Mouse (Mus musculus): ENCODE results near the gene Sh2d2a. TPM values are rescaled to one million over a fixed set of nuclear protein-coding genes. Genes with fewer than 3 reads are reported as not detected.
"Not testable (repeated sequence)": the region's sequence is repeated elsewhere in the genome, so short reads cannot be mapped to it uniquely, and the experiment has no call there.

The Sh2d2a gene
- polyA plus RNA-seq, 1 experiment from 2014 or later: 0.36 TPM

DNA sequence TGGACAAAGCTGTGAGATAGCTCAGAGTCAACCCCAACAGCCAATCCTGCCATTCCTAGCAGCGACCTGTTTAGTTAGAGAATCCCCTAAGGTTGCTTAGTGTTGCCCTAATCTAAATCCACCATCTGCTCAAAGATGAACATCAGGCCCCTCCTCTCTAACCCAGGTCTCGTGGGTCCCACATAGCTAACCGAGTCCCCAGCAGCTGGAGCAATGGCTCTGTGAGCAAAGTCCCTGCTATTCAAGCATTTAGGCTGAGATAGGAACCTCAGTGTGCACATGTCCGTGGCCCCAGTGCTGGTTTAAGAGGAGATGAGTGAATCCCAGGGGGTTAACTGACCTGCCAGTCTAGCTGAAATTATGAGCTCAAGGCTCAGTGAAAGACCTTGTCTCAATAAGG, 369 bp upstream of the Sh2d2a start:
- Histone ChIP-seq H3K27me3 (ENCODE audit: control insufficient read depth, insufficient read depth, low read depth, low read length) (no peaks in the 10 kb centered on the region), H3K4me1 (replicated peaks; ENCODE audit: control insufficient read depth, insufficient read depth, low read length) (no peaks in the 10 kb centered on the region), H3K9me3 (ENCODE audit: control insufficient read depth, low read length) (no peaks in the 10 kb centered on the region), H3K4me3 (ENCODE audit: low read length) (no peak overlapping the region), H3K4me2 (ENCODE audit: low read depth, low read length) (no peak overlapping the region), H3K9ac (ENCODE audit: low read length) (no peak overlapping the region), H3K36me3 (ENCODE audit: control insufficient read depth, insufficient read depth, low read length) (no peaks in the 10 kb centered on the region), H3K27ac (ENCODE audit: low read length) (no peak overlapping the region)
- ATAC-seq (ENCODE audit: low read depth): no peak
- WGBS: 59% methylated on average over 4 of the region's 4 CpGs

GRCm38 (mm10) chr3:87847680-87848079, 1.1 kb downstream of the Sh2d2a start:
- Histone ChIP-seq H3K9ac (ENCODE audit: low read length) (no peak overlapping the region), H3K27ac (ENCODE audit: low read length) (no peak overlapping the region), H3K36me3 (ENCODE audit: control insufficient read depth, insufficient read depth, low read length) (no peaks in the 10 kb centered on the region), H3K9me3 (ENCODE audit: control insufficient read depth, low read length) (no peaks in the 10 kb centered on the region), H3K4me1 (replicated peaks; ENCODE audit: control insufficient read depth, insufficient read depth, low read length) (no peaks in the 10 kb centered on the region), H3K4me2 (ENCODE audit: low read depth, low read length) (no peak overlapping the region), H3K4me3 (ENCODE audit: low read length) (no peak overlapping the region), H3K27me3 (ENCODE audit: control insufficient read depth, insufficient read depth, low read depth, low read length) (no peaks in the 10 kb centered on the region)
- WGBS: 66% methylated on average over 5 of the region's 5 CpGs
- ATAC-seq (ENCODE audit: low read depth): no peak

GRCm38 (mm10) chr3:87849117-87849516, 2.6 kb downstream of the Sh2d2a start:
- Histone ChIP-seq H3K4me3 (ENCODE audit: low read length) (no peak overlapping the region), H3K9ac (ENCODE audit: low read length) (no peak overlapping the region), H3K4me2 (ENCODE audit: low read depth, low read length) (no peak overlapping the region), H3K4me1 (replicated peaks; ENCODE audit: control insufficient read depth, insufficient read depth, low read length) (no peaks in the 10 kb centered on the region), H3K27ac (ENCODE audit: low read length) (no peak overlapping the region), H3K9me3 (ENCODE audit: control insufficient read depth, low read length) (no peaks in the 10 kb centered on the region), H3K36me3 (ENCODE audit: control insufficient read depth, insufficient read depth, low read length) (no peaks in the 10 kb centered on the region), H3K27me3 (ENCODE audit: control insufficient read depth, insufficient read depth, low read depth, low read length) (no peaks in the 10 kb centered on the region)
- ATAC-seq (ENCODE audit: low read depth): no peak
- 68% methylated on average over 14 of the region's 14 CpGs for WGBS

DNA sequence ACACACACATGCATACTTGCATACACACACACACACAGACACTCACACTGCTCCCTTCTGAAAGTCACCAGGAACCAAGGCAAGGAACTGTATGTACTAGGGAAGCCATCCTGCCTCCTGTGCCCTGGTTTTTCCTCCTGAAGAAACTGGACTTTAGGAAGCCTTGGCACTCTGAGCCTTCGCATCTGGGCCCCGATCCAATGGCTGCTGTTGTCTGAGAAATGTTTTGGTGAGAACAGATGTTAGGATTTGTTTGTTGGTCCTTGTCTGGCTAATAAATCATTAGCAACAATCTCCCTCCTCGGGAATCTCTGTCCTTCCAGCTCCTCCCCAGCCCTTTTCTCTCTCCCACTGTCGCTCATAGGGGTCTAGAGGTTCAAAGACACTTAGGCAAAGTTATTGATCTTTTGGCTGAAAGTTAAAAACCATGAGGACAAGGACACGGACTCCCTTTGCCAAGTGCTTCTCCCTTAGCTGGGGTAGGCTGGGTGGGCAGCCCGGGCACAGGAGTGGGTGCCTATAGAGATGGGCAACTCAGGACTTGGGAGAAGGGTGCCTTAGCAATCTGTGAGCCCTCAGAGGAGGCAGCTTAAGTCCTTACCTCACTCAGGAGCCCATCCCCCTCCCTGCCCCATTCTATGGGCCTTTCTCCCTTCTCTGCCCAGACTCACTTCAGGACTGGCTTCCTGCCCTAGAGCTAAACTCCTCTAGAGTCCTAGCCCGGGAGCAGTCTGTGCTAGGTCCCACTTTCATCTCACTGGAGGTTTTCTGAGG, 8.4 kb downstream of the Sh2d2a start:
- no peak overlapping the region for H3K27ac ChIP-seq (ENCODE audit: low read length)
- H3K4me1 ChIP-seq (replicated peaks; ENCODE audit: control insufficient read depth, insufficient read depth, low read length): peaks cover 7% of the 10 kb centered on the region; the same call in 1 of the 2 replicates
- H3K9ac ChIP-seq (ENCODE audit: low read length): no peak overlapping the region
- no peaks in the 10 kb centered on the region for H3K9me3 ChIP-seq (ENCODE audit: control insufficient read depth, low read length)
- no peaks in the 10 kb centered on the region for H3K27me3 ChIP-seq (ENCODE audit: control insufficient read depth, insufficient read depth, low read depth, low read length)
- no peak overlapping the region for H3K4me3 ChIP-seq (ENCODE audit: low read length)
- peaks cover 18% of the 10 kb centered on the region for H3K36me3 ChIP-seq (ENCODE audit: control insufficient read depth, insufficient read depth, low read length)
- H3K4me2 ChIP-seq (ENCODE audit: low read depth, low read length): no peak overlapping the region
- 39% methylated on average over 7 of the region's 7 CpGs for WGBS
- peak; percentile 32 for ATAC-seq (ENCODE audit: low read depth)

DNA sequence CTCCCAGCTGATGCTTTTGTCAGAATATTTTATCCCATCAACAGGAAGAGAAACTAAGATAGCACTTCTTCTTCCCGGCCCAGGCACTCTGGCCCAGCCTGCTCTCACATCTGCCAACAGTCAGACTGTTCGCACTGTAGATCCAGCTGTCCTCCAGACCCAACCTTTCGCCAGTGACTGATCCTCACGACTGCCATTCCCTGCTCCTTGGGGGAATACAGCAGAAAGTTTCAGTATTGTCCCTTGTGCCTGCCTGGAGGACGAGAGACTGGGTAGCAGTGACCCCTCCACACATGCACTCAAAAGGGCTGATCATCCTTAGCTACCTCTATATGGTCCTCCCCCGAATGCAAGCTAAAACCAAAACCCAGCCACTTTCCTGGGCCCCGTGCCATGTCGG, 9.4 kb downstream of the Sh2d2a start:
- Histone ChIP-seq H3K27ac (ENCODE audit: low read length) (no peak overlapping the region; the same call in 1 of the 2 replicates), H3K9me3 (ENCODE audit: control insufficient read depth, low read length) (no peaks in the 10 kb centered on the region), H3K4me2 (ENCODE audit: low read depth, low read length) (no peak overlapping the region), H3K36me3 (ENCODE audit: control insufficient read depth, insufficient read depth, low read length) (peaks cover 18% of the 10 kb centered on the region), H3K4me1 (replicated peaks; ENCODE audit: control insufficient read depth, insufficient read depth, low read length) (peaks cover 7% of the 10 kb centered on the region; the same call in 1 of the 2 replicates), H3K9ac (ENCODE audit: low read length) (no peak overlapping the region), H3K27me3 (ENCODE audit: control insufficient read depth, insufficient read depth, low read depth, low read length) (no peaks in the 10 kb centered on the region), H3K4me3 (ENCODE audit: low read length) (no peak overlapping the region)
- ATAC-seq (ENCODE audit: low read depth): no peak
- WGBS: 62% methylated on average over 8 of the region's 8 CpGs

DNA sequence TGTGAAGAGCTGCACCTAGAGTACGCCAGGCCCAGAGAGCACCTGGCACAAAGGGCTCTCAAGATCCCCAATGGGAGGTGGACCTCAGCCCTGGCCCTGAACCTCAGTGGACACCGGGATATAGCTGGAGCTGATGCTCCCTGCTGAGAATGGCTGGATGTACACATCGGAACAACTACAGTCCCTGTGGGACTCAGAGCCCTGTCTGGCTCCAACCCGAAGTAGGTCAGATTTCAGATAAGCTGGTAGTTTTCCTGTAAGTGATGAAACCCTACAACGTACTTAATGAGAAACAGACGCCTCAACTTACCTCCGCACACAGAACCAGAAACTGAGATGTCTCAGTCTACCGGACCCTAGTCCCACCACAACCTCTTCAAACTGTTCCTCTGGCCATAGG, 11.1 kb downstream of the Sh2d2a start:
- no peak for ATAC-seq (ENCODE audit: low read depth)
- Histone ChIP-seq H3K4me3 (ENCODE audit: low read length) (no peak overlapping the region), H3K4me1 (replicated peaks; ENCODE audit: control insufficient read depth, insufficient read depth, low read length) (peaks cover 7% of the 10 kb centered on the region; the same call in 1 of the 2 replicates), H3K27me3 (ENCODE audit: control insufficient read depth, insufficient read depth, low read depth, low read length) (no peaks in the 10 kb centered on the region), H3K9ac (ENCODE audit: low read length) (no peak overlapping the region), H3K9me3 (ENCODE audit: control insufficient read depth, low read length) (no peaks in the 10 kb centered on the region), H3K4me2 (ENCODE audit: low read depth, low read length) (no peak overlapping the region), H3K27ac (ENCODE audit: low read length) (no peak overlapping the region), H3K36me3 (ENCODE audit: control insufficient read depth, insufficient read depth, low read length) (peaks cover 25% of the 10 kb centered on the region)
- WGBS: 89% methylated on average over 8 of the region's 8 CpGs

DNA sequence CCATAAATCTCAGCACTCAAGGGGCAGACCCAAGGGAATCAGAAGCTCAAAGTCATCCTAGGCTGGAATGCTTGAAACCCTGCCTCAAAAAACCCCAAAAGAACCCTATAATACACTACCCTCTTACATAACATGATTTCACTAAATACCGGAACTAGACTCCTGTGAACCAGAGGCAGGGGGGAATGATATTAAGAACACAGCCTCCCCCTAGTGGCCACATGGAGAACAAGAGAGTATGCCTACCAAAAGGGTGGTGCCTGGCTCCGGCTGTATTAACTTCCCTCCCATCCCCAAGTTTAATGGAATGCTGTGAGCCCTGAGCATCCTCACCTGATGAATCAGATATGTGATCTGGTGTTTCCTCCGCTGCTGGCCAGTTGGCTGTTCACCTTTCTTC, 13.3 kb downstream of the Sh2d2a start:
- no peak overlapping the region for H3K27ac ChIP-seq (ENCODE audit: low read length)
- ATAC-seq (ENCODE audit: low read depth): peak; percentile 73
- H3K27me3 ChIP-seq (ENCODE audit: control insufficient read depth, insufficient read depth, low read depth, low read length): no peaks in the 10 kb centered on the region
- H3K4me3 ChIP-seq (ENCODE audit: low read length): no peak overlapping the region
- no peak overlapping the region for H3K4me2 ChIP-seq (ENCODE audit: low read depth, low read length)
- 33% methylated on average over 3 of the region's 3 CpGs for WGBS
- no peak overlapping the region for H3K9ac ChIP-seq (ENCODE audit: low read length)
- peaks cover 7% of the 10 kb centered on the region; the same call in 1 of the 2 replicates for H3K4me1 ChIP-seq (replicated peaks; ENCODE audit: control insufficient read depth, insufficient read depth, low read length)
- H3K36me3 ChIP-seq (ENCODE audit: control insufficient read depth, insufficient read depth, low read length): peaks cover 36% of the 10 kb centered on the region
- no peaks in the 10 kb centered on the region for H3K9me3 ChIP-seq (ENCODE audit: control insufficient read depth, low read length)

DNA sequence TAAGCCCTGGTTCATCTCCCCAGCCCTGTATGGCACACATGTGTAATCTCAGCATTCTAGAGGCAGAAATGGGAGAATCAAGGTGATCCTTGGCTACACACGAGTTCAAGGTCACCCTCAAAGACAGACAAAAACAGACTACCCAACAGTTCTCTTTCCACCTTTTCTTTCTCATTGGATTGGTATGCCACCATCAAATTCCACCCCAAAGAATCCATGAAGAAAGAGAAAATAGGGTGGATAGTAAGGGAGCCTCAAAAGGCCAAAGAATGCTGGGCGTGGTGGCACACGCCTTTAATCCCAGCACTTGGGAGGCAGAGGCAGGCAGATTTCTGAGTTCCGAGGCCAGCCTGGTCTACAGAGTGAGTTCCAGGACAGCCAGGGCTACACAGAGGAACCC, 17.6 kb downstream of the Sh2d2a start:
- H3K4me2 ChIP-seq (ENCODE audit: low read depth, low read length): not testable (repeated sequence)

GRCm38 (mm10) chr3:87877730-87878129, 31.2 kb downstream of the Sh2d2a start:
- H3K9me3 ChIP-seq (ENCODE audit: control insufficient read depth, low read length): no peaks in the 10 kb centered on the region
- H3K4me1 ChIP-seq (replicated peaks; ENCODE audit: control insufficient read depth, insufficient read depth, low read length): no peaks in the 10 kb centered on the region
- no peak overlapping the region for H3K27ac ChIP-seq (ENCODE audit: low read length)
- 84% methylated on average over 4 of the region's 4 CpGs for WGBS
- ATAC-seq (ENCODE audit: low read depth): no peak
- no peak overlapping the region for H3K4me2 ChIP-seq (ENCODE audit: low read depth, low read length)
- no peak overlapping the region for H3K4me3 ChIP-seq (ENCODE audit: low read length)
- H3K36me3 ChIP-seq (ENCODE audit: control insufficient read depth, insufficient read depth, low read length): peaks cover 11% of the 10 kb centered on the region
- no peaks in the 10 kb centered on the region for H3K27me3 ChIP-seq (ENCODE audit: control insufficient read depth, insufficient read depth, low read depth, low read length)
- H3K9ac ChIP-seq (ENCODE audit: low read length): no peak overlapping the region

More for the DNA sequence above, 17.6 kb downstream of the Sh2d2a start:
- H3K4me1 ChIP-seq (replicated peaks; ENCODE audit: control insufficient read depth, insufficient read depth, low read length); H3K4me3 ChIP-seq (ENCODE audit: low read length); H3K9me3 ChIP-seq (ENCODE audit: control insufficient read depth, low read length); ATAC-seq (ENCODE audit: low read depth); H3K9ac ChIP-seq (ENCODE audit: low read length); H3K27ac ChIP-seq (ENCODE audit: low read length); H3K27me3 ChIP-seq (ENCODE audit: control insufficient read depth, insufficient read depth, low read depth, low read length): not testable (repeated sequence)
- peaks cover 49% of the 10 kb centered on the region for H3K36me3 ChIP-seq (ENCODE audit: control insufficient read depth, insufficient read depth, low read length)
- 96% methylated on average over 4 of the region's 4 CpGs for WGBS
